Mouse (Mus musculus) embryonic facial prominence, embryonic 14.5 days (tissue): ENCODE measurements around the gene Prkch. TPM values are rescaled to one million over a fixed set of nuclear protein-coding genes. Genes with fewer than 3 reads are reported as not detected.

Source experiments
- ATAC-seq: fragments of 200-750 bp; cut with Nextera tagmentation; 2 replicates; pipeline ENCODE4 v1.8.0; 2017; ENCODE audit warnings: low read depth, moderate number of reproducible peaks, moderate TSS enrichment
- DNase-seq: peaks from one replicate; pipeline ENCODE4 v3.0.0-alpha.2; 2015; ENCODE audit warnings: low spot score
- H3K27ac ChIP-seq: fragments of 300-500 bp; sonication (generic); replicated peaks from 2 replicates; pipeline ENCODE4 v1.5.1; 2014; ENCODE audit warnings: low read depth, mild to moderate bottlenecking, low read length, moderate library complexity
- H3K27me3 ChIP-seq: fragments of 300-500 bp; sonication (generic); replicated peaks from 2 replicates; pipeline ENCODE4 v1.6.1; 2014; ENCODE audit warnings: low read length; ENCODE audit not compliant: control insufficient read depth, insufficient read depth
- H3K36me3 ChIP-seq: fragments of 300-500 bp; sonication (generic); 2 replicates; pipeline ENCODE4 v1.6.1; 2014; ENCODE audit warnings: low read length, mixed read lengths; ENCODE audit not compliant: control insufficient read depth, insufficient read depth
- H3K4me1 ChIP-seq: fragments of 300-500 bp; sonication (generic); 2 replicates; pipeline ENCODE4 v1.6.1; 2014; ENCODE audit warnings: antibody characterized with exemption, low read length; ENCODE audit not compliant: control insufficient read depth, insufficient read depth
- H3K4me2 ChIP-seq: fragments of 300-500 bp; sonication (generic); 2 replicates; pipeline ENCODE4 v1.6.1; 2014; ENCODE audit warnings: low read depth, mild to moderate bottlenecking, low read length, moderate library complexity, mixed read lengths
- H3K4me3 ChIP-seq: fragments of 300-500 bp; sonication (generic); 2 replicates; pipeline ENCODE4 v1.5.1; 2014; ENCODE audit warnings: low read depth, mild to moderate bottlenecking, low read length
- H3K9ac ChIP-seq: fragments of 300-500 bp; sonication (generic); 2 replicates; pipeline ENCODE4 v1.6.1; 2014; ENCODE audit warnings: low read depth, mild to moderate bottlenecking, low read length, moderate library complexity, mixed read lengths
- H3K9me3 ChIP-seq: fragments of 300-500 bp; sonication (generic); 2 replicates; pipeline ENCODE4 v1.6.1; 2016; ENCODE audit warnings: low read length; ENCODE audit not compliant: control insufficient read depth
- WGBS: fragments of 180-500 bp; shearing (Covaris S2); extraction: QIAGEN DNeasy Blood & Tissue Kit; methylation state at CpG from one replicate; pipeline ENCODE4 v1.1.7; 2014; 5-methylcytosine and 5-hydroxymethylcytosine counted together
- polyA plus RNA-seq: library from polyadenylated mRNA; unstranded; fragments of >200 nt; fragmentation: Nextera tagmentation; extraction: Ambion mirVana; gene quantifications from 2 replicates; pipeline ENCODE4 v1.2.1, GENCODE M21; 2014

Gene Prkch
- polyA plus RNA-seq, 1 experiment from 2014 or later, result 13.6 TPM

DNA sequence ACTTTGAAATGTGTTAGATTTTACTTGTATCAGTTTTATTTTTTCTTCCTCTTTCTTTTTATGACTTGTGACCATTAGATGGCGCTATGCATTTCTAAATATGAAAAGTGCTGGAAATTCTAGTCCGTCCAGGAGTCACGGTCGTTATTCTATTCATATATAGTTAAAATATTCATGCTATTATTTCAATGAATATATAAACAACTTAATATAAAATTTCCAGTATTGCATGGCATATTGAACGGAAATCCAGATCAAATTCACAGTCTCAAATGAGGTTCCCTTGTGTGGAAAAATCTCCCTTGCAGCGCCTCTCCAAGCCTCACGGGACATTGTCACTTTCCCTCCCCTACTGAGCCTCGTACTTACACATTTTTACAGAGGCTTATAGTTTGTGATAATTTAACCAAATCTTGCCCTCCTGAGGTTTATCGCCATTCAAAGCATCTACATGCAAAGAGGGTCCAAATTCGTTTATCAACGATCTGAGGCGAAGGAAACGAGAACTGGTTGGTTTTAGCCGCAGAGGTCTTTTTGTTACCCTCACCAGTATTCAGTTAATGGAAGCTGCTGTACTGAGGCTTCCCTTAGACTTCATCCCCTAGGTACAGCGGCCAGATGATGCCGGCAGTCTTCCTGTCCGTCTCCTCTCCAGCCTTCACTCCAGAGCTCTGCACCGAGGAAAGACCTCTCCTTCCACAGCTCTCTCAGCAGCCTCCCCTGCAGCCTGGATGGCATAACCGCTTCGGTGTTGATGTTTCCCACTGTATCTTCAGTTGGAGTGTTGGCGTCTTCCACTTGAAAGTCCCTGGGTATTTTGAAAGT is 19.6 kb upstream of the Prkch start:
- 20% methylated on average over 21 of the region's 21 CpGs for WGBS
- no peaks in the 10 kb centered on the region for H3K4me1 ChIP-seq
- no peak overlapping the region for H3K27ac ChIP-seq
- H3K4me2 ChIP-seq, result peak overlapping the region; percentile 55
- no peaks in the 10 kb centered on the region for H3K27me3 ChIP-seq
- peak overlapping the region; percentile 50 for H3K9ac ChIP-seq
- H3K4me3 ChIP-seq, result peak overlapping the region; percentile 32
- ATAC-seq (no peak), DNase-seq (peak; percentile 79)
- no peaks in the 10 kb centered on the region for H3K36me3 ChIP-seq
- no peaks in the 10 kb centered on the region for H3K9me3 ChIP-seq

DNA sequence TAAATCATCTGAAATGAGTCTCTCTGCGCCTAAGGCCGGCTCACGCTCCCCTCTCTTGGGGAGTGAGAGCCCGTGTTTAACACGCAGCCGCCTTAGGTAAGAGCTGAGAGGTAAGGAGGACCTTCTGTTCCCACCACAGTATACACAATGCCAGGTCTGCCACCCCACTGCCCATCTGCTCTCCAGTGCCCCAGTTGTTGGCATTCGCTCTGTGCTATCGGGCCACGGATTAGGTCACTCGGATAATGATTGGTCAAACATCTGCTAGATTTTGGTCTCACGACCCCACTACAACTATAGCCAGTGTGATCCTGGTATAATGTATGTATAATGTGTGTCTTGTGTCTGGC is 19.0 kb upstream of the Prkch start:
- ATAC-seq (no peak), DNase-seq (no peak)
- no peaks in the 10 kb centered on the region for H3K9me3 ChIP-seq
- H3K4me2 ChIP-seq, result peak overlapping the region; percentile 55
- peak overlapping the region; percentile 32 for H3K4me3 ChIP-seq
- no peaks in the 10 kb centered on the region for H3K27me3 ChIP-seq
- H3K4me1 ChIP-seq, result no peaks in the 10 kb centered on the region
- no peak overlapping the region; the same call in 1 of the 2 replicates for H3K9ac ChIP-seq
- no peaks in the 10 kb centered on the region for H3K36me3 ChIP-seq
- no peak overlapping the region for H3K27ac ChIP-seq
- 65% methylated on average over 11 of the region's 11 CpGs for WGBS

DNA sequence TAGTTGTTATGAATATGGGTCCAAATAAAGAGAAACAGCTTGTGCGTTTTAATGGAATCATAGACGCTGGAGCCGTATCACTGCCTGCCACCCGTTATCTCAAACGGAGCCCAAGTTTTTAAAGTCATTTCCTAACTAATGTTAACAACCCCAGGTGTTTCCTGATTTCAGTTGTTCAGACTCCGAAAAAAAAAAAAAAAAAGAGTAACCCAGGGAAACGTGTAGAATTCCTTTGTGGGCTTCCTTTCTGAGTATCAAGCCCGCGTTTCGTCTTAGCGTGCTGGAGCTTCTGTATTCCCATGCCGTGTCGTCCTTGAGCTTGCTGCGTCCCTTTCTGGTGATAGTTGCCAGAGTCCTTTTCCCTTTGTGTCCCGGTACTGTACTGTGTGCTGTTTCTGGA is 10.0 kb upstream of the Prkch start:
- Histone ChIP-seq H3K9ac (no peak overlapping the region), H3K36me3 (no peaks in the 10 kb centered on the region), H3K4me1 (no peaks in the 10 kb centered on the region), H3K27me3 (no peaks in the 10 kb centered on the region), H3K4me2 (no peak overlapping the region), H3K4me3 (no peak overlapping the region), H3K9me3 (no peaks in the 10 kb centered on the region), H3K27ac (no peak overlapping the region)
- no peak for DNase-seq
- 69% methylated on average over 15 of the region's 15 CpGs for WGBS
- ATAC-seq, result no peak

DNA sequence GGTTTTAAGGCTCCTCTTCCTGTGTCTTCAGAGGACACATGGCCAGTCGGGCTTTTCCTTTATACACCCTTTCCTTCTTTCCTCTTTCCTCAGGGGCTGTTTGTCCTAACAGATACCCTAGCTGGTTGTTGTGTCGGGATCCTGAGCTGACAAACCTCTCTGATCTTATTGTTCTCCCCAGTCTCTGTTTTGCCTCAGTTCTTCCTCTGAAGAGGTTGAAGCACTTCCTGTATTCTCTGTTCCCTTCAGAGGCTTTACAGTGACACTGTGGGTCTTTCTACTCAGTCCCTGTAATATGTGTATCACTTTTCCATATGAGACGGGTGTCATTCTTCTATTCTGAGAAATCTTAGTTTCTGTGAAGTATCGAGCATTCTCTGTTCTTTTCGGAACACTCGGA is 6.5 kb upstream of the Prkch start:
- H3K4me2 ChIP-seq, result no peak overlapping the region
- H3K27ac ChIP-seq, result no peak overlapping the region
- H3K9me3 ChIP-seq, result no peaks in the 10 kb centered on the region
- H3K4me1 ChIP-seq, result no peaks in the 10 kb centered on the region
- no peak for ATAC-seq
- no peak overlapping the region for H3K4me3 ChIP-seq
- 69% methylated on average over 6 of the region's 6 CpGs for whole genome bisulfite sequencing
- H3K36me3 ChIP-seq, result no peaks in the 10 kb centered on the region
- H3K27me3 ChIP-seq, result no peaks in the 10 kb centered on the region
- no peak overlapping the region for H3K9ac ChIP-seq
- no peak for DNase-seq

DNA sequence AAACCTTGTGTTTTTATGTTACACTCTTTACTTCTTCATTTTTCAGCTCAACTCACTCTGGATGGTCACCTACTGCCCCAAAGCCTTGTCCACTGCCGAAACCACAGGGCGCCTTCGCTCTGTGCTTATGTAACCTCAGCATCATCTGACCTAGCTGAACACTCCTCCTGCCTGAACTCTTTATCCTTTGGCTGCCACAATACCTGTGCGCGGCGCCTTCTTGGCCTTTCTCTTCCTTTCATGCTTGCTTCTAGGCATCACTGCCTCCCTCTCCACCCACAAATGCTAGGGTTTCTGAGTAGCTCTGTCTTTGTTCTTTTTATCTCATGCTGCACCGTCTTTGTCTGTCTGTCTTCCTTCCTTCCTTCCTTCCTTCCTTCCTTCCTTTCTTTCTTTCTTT is 3.8 kb upstream of the Prkch start:
- Histone ChIP-seq H3K36me3 (no peaks in the 10 kb centered on the region), H3K9me3 (no peaks in the 10 kb centered on the region), H3K27me3 (peaks cover 4% of the 10 kb centered on the region), H3K9ac (no peak overlapping the region), H3K4me1 (peaks cover 6% of the 10 kb centered on the region; the same call in 1 of the 2 replicates), H3K27ac (no peak overlapping the region), H3K4me2 (no peak overlapping the region), H3K4me3 (no peak overlapping the region)
- WGBS, result 84% methylated on average over 7 of the region's 7 CpGs
- ATAC-seq, result no peak
- DNase-seq, result no peak

DNA sequence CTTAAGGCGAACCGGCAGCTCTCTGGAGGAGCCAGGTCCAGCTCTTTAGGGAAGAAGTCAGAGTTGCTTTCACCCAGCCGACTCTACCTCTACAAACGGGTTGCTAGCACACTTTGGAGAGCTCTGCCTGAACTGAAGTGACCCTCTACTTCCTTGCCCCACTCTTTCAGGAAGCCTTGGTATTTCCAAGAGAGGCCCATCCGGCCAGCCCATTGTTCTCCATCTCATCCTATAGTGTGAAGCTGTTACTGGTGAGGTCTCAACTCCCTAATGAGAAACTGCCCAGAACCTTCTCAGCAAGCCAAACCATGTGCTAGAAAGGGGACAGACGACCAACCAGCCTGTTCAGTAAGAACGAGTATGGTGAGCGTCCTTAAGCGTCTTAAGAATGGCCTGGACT is 1.3 kb upstream of the Prkch start:
- H3K27me3 ChIP-seq, result peaks cover 10% of the 10 kb centered on the region

DNA sequence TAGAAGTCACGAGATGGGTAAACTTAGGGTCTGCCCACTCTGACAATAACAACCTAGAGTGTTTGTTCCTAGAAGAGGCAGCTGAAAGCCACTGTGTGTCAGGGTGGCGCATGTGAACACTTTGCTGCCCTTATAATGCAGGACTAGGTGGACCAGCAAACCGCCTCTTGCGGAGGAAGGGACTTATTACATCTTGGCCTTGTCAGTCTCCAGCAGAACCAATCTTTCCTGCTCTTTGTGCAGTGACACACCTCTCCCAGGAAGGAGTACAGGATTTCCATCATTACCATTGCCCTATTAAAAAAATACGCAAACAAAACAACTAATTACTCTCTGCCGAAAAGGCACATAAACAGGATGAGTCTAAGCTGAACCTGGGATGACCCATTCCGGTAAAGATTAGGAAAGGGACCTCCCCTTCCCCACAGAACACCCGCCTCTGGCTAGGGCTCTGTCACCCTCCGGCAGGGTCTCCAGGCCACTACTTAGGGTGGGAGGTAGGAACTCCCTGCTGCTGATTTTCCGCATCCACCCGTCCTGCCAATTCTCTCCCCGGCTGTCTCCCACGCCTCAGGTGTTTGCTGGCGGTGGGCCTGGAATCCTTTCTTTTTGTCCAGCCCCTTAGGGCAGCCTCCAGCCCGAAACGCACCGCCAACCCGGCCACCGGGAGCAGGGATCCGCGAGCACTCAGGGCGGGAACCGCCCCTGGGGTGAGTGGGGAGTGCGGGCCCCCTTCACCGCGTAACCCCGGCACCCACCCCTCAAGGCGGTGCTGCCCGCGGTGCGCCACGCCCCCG is 585 bp upstream of the Prkch start:
- Histone ChIP-seq H3K4me2 (peak overlapping the region; percentile 91), H3K27me3 (peaks cover 10% of the 10 kb centered on the region), H3K9ac (peak overlapping the region; percentile 80), H3K4me3 (peak overlapping the region; percentile 74), H3K4me1 (peaks cover 11% of the 10 kb centered on the region; the same call in 1 of the 2 replicates), H3K36me3 (no peaks in the 10 kb centered on the region), H3K9me3 (no peaks in the 10 kb centered on the region), H3K27ac (peak overlapping the region; percentile 77)
- peak; percentile 24 for ATAC-seq
- 7% methylated on average over 24 of the region's 33 CpGs for WGBS
- no peak for DNase-seq

More for the DNA sequence above, 1.3 kb upstream of the Prkch start:
- Histone ChIP-seq H3K27ac (no peak overlapping the region), H3K36me3 (no peaks in the 10 kb centered on the region), H3K9ac (no peak overlapping the region), H3K4me3 (no peak overlapping the region), H3K9me3 (no peaks in the 10 kb centered on the region), H3K4me1 (peaks cover 11% of the 10 kb centered on the region; the same call in 1 of the 2 replicates), H3K4me2 (0 out of 2 replicates have a peak overlapping the region, but pooled peaks have one; percentile 91)
- ATAC-seq, result no peak
- no peak for DNase-seq
- WGBS, result 80% methylated on average over 9 of the region's 9 CpGs

DNA sequence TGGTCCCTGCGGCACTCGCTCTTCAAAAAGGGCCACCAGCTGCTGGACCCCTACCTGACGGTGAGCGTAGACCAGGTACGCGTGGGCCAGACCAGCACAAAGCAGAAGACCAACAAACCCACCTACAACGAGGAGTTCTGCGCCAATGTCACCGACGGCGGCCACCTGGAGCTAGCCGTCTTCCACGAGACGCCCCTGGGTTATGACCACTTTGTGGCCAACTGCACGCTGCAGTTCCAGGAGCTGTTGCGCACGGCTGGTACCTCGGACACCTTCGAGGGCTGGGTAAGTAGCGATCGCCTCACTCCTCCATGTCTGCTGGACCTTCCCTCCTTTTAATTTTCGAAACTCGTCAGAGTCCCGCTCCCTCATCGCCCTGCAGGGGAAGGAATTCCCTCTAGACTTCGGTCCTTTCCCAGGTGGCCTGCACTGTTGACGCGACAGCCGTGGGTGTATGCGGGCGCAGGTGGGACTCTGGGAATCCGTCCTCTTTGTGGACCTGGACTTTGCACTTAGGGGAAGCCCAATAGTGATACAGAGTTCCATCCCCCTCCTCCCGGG is 725 bp downstream of the Prkch start:
- Histone ChIP-seq H3K4me3 (peak overlapping the region; percentile 74), H3K9me3 (no peaks in the 10 kb centered on the region), H3K4me1 (peaks cover 11% of the 10 kb centered on the region; the same call in 1 of the 2 replicates), H3K27me3 (peaks cover 10% of the 10 kb centered on the region), H3K9ac (peak overlapping the region; percentile 80), H3K36me3 (no peaks in the 10 kb centered on the region), H3K4me2 (peak overlapping the region; percentile 91), H3K27ac (no peak overlapping the region)
- ATAC-seq (0 out of 2 replicates have a peak, but pooled peaks have one; percentile 3), DNase-seq (no peak)
- 1% methylated on average over 32 of the region's 33 CpGs for WGBS
